Mouse (Mus musculus) heart, embryonic 11.5 days (tissue): Measurements from ENCODE around the gene Col28a1. TPM values are rescaled to one million over a fixed set of nuclear protein-coding genes. Genes with fewer than 3 reads are reported as not detected.

ENCODE experiments used
- ATAC-seq: fragments of 200-750 bp; cut with Nextera tagmentation; replicated peaks from 2 replicates; pipeline ENCODE4 v1.8.0; 2017; ENCODE audit warnings: moderate library complexity; ENCODE audit not compliant: insufficient number of reproducible peaks, low FRiP score, low TSS enrichment
- H3K27ac ChIP-seq: fragments of 300-500 bp; sonication (generic); 2 replicates; pipeline ENCODE4 v1.5.1; 2014; ENCODE audit warnings: mild to moderate bottlenecking, low read depth, low read length
- H3K27me3 ChIP-seq: fragments of 300-500 bp; sonication (generic); 2 replicates; pipeline ENCODE4 v1.6.1; 2014; ENCODE audit warnings: mild to moderate bottlenecking, low read length, mixed read lengths; ENCODE audit not compliant: control insufficient read depth, insufficient read depth
- H3K36me3 ChIP-seq: fragments of 300-500 bp; sonication (generic); 2 replicates; pipeline ENCODE4 v1.6.1; 2014; ENCODE audit warnings: mild to moderate bottlenecking, low read length, moderate library complexity, mixed read lengths; ENCODE audit not compliant: control insufficient read depth, insufficient read depth
- H3K4me1 ChIP-seq: fragments of 300-500 bp; sonication (generic); 2 replicates; pipeline ENCODE4 v1.6.1; 2014; ENCODE audit warnings: low read length; ENCODE audit not compliant: control insufficient read depth, insufficient read depth
- H3K4me2 ChIP-seq: fragments of 300-500 bp; sonication (generic); 2 replicates; pipeline ENCODE4 v1.6.1; 2014; ENCODE audit warnings: mild to moderate bottlenecking, moderate library complexity
- H3K4me3 ChIP-seq: fragments of 300-500 bp; sonication (generic); 2 replicates; pipeline ENCODE4 v1.5.1; 2014; ENCODE audit warnings: low read depth, low read length
- H3K9ac ChIP-seq: fragments of 300-500 bp; sonication (generic); 2 replicates; pipeline ENCODE4 v1.6.1; 2014; ENCODE audit warnings: mild to moderate bottlenecking, low read depth, low read length, moderate library complexity
- H3K9me3 ChIP-seq: fragments of 300-500 bp; sonication (generic); replicated peaks from 2 replicates; pipeline ENCODE4 v1.6.1; 2016; ENCODE audit warnings: low read length; ENCODE audit not compliant: control insufficient read depth
- WGBS: fragments of 180-500 bp; shearing (Covaris S2); extraction: QIAGEN DNeasy Blood & Tissue Kit; methylation state at CpG from one replicate; pipeline ENCODE4 v1.1.7; 2014; ENCODE audit not compliant: insufficient replicate concordance; 5-methylcytosine and 5-hydroxymethylcytosine counted together
- polyA plus RNA-seq: library from polyadenylated mRNA; unstranded; fragments of >200 nt; fragmentation: Nextera tagmentation; extraction: Ambion mirVana; gene quantifications from 2 replicates; pipeline ENCODE4 v1.2.1, GENCODE M21; 2014

Col28a1 gene
- polyA plus RNA-seq, 1 experiment from 2014 or later, result not detected

GRCm38 (mm10) chr6:8178397-8178941, 13.9 kb downstream of the Col28a1 start:
- Histone ChIP-seq H3K27ac (no peak overlapping the region), H3K4me3 (no peak overlapping the region), H3K4me1 (no peaks in the 10 kb centered on the region), H3K27me3 (no peaks in the 10 kb centered on the region), H3K4me2 (0 out of 2 replicates have a peak overlapping the region, but pooled peaks have one; percentile 22), H3K36me3 (no peaks in the 10 kb centered on the region), H3K9me3 (no peaks in the 10 kb centered on the region), H3K9ac (no peak overlapping the region)
- ATAC-seq, result no peak
- 39% methylated on average over 10 of the region's 10 CpGs for WGBS

- no peak overlapping the region for H3K4me3 ChIP-seq
- H3K9ac ChIP-seq, result no peak overlapping the region
- no peaks in the 10 kb centered on the region for H3K36me3 ChIP-seq
- ATAC-seq, result no peak
- no peaks in the 10 kb centered on the region for H3K4me1 ChIP-seq
- H3K27me3 ChIP-seq, result no peaks in the 10 kb centered on the region
- no peak overlapping the region for H3K27ac ChIP-seq
- no peaks in the 10 kb centered on the region for H3K9me3 ChIP-seq
- 89% methylated on average over 2 of the region's 2 CpGs for WGBS
- H3K4me2 ChIP-seq, result no peak overlapping the region
Observed at GRCm38 (mm10) chr6:8176116-8176515, 16.3 kb downstream of the Col28a1 start.

DNA sequence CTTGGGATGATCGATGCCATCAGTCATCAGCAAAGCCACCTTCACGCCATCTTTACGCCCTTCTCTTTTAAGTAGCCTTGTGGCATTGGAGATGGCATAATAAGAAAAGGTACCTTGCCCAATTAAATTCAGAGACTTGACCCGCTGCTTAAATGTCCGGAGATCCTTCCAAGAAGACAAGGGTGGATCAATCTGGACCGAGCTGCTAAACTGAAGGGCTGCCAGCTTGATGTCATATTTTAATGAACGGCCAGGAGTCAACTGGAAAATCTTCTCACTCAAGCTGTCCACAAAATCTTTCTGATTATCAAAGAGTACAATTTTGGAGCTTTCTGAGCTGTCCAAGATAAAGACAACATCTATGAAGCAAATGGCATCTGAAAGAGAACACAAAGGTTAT, 17.1 kb downstream of the Col28a1 start:
- no peaks in the 10 kb centered on the region for H3K4me1 ChIP-seq
- no peaks in the 10 kb centered on the region for H3K27me3 ChIP-seq
- H3K9me3 ChIP-seq, result no peaks in the 10 kb centered on the region
- H3K4me3 ChIP-seq, result no peak overlapping the region
- H3K36me3 ChIP-seq, result no peaks in the 10 kb centered on the region
- no peak for ATAC-seq
- no peak overlapping the region for H3K4me2 ChIP-seq
- WGBS, result 89% methylated on average over 7 of the region's 7 CpGs
- no peak overlapping the region for H3K9ac ChIP-seq
- no peak overlapping the region for H3K27ac ChIP-seq

DNA sequence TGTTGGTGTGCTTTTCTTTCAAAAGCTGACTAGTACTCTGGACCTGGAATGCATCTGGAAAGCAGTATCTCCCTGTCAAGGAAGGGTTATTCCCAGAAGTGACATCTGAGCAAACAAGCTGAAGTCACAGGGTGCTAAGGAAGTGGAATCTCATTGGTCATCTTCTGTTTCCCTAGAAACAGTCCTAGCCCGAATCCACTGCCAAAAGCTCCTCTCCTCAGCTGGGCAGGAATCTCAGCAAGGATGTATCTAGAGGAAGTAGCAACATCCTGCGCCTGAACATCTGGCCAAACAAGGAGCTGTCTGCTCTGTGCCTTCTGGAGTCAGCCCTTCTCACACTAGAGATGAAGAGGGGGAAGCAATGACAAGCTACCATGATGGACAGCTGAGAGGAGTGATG, 18.4 kb downstream of the Col28a1 start:
- Histone ChIP-seq H3K36me3 (no peaks in the 10 kb centered on the region), H3K9me3 (no peaks in the 10 kb centered on the region), H3K27ac (no peak overlapping the region), H3K9ac (no peak overlapping the region), H3K4me1 (no peaks in the 10 kb centered on the region), H3K4me2 (no peak overlapping the region), H3K27me3 (no peaks in the 10 kb centered on the region), H3K4me3 (no peak overlapping the region)
- 28% methylated on average over 2 of the region's 2 CpGs for WGBS
- no peak for ATAC-seq

- H3K4me3 ChIP-seq, result no peak overlapping the region
- H3K9me3 ChIP-seq, result no peaks in the 10 kb centered on the region
- H3K4me1 ChIP-seq, result no peaks in the 10 kb centered on the region
- no peak overlapping the region for H3K27ac ChIP-seq
- no peak overlapping the region for H3K4me2 ChIP-seq
- no peaks in the 10 kb centered on the region for H3K36me3 ChIP-seq
- no peaks in the 10 kb centered on the region for H3K27me3 ChIP-seq
- no peak for ATAC-seq
- no peak overlapping the region for H3K9ac ChIP-seq
- 60% methylated on average over 1 of the region's 1 CpGs for WGBS
Observed at GRCm38 (mm10) chr6:8172101-8172500, 20.3 kb downstream of the Col28a1 start.

DNA sequence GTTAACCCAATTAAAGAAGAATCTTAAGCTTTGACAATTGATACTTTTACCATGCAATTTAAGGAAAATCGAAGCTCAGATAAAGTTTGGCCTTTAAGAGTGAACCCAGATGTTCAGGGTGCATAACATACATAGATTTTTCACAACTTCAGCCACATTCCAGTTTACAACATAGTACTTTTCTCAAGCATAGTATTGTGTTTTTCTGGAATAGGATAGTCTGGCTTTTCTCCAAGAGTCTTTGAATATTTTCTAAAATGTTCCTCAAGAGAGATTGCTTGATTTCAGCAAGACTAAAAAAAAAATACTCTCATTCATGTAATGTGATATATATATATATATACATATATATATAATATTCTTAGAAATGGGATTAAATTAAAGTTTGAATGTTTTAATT, 27.7 kb downstream of the Col28a1 start:
- H3K27me3 ChIP-seq, result no peaks in the 10 kb centered on the region
- no peak for ATAC-seq
- no peak overlapping the region for H3K4me2 ChIP-seq
- no peak overlapping the region for H3K4me3 ChIP-seq
- no peaks in the 10 kb centered on the region for H3K36me3 ChIP-seq
- no peaks in the 10 kb centered on the region for H3K9me3 ChIP-seq
- H3K4me1 ChIP-seq, result no peaks in the 10 kb centered on the region
- H3K9ac ChIP-seq, result no peak overlapping the region
- 63% methylated on average over 1 of the region's 1 CpGs for WGBS
- no peak overlapping the region for H3K27ac ChIP-seq

DNA sequence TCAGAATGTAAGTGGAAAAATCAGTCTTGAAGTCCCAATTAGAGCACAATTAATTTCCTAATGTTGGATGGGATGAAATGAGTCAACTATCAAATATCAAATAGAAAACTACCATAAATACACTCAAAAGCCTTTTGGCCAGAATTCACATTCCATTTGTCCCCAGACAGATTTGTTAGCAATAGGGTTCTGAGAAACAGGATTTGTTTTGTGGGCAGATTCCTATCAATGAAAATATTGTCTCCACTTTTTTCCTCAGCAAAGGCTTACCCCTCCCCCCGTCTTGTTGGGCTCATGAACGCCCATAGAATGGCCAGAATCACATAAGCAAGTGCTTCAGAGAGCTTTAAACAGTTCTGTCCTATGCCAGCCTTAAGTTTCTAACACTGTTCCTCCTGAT, 32.4 kb downstream of the Col28a1 start:
- H3K36me3 ChIP-seq, result no peaks in the 10 kb centered on the region
- H3K27me3 ChIP-seq, result no peaks in the 10 kb centered on the region
- H3K9ac ChIP-seq, result no peak overlapping the region
- ATAC-seq, result no peak
- 49% methylated on average over 2 of the region's 2 CpGs for whole genome bisulfite sequencing
- no peak overlapping the region for H3K27ac ChIP-seq
- no peaks in the 10 kb centered on the region for H3K4me1 ChIP-seq
- no peak overlapping the region for H3K4me3 ChIP-seq
- no peak overlapping the region for H3K4me2 ChIP-seq
- no peaks in the 10 kb centered on the region for H3K9me3 ChIP-seq

- Histone ChIP-seq H3K27me3 (no peaks in the 10 kb centered on the region), H3K9me3 (no peaks in the 10 kb centered on the region), H3K27ac (no peak overlapping the region), H3K36me3 (no peaks in the 10 kb centered on the region), H3K4me1 (no peaks in the 10 kb centered on the region), H3K4me2 (no peak overlapping the region), H3K9ac (no peak overlapping the region), H3K4me3 (no peak overlapping the region)
- no peak for ATAC-seq
Observed at GRCm38 (mm10) chr6:8157121-8157520, 35.3 kb downstream of the Col28a1 start.

- Histone ChIP-seq H3K4me3 (no peak overlapping the region), H3K27me3 (no peaks in the 10 kb centered on the region), H3K36me3 (no peaks in the 10 kb centered on the region), H3K27ac (no peak overlapping the region), H3K4me1 (no peaks in the 10 kb centered on the region), H3K9me3 (no peaks in the 10 kb centered on the region), H3K9ac (no peak overlapping the region), H3K4me2 (no peak overlapping the region)
- ATAC-seq, result no peak
- 53% methylated on average over 10 of the region's 10 CpGs for WGBS
Observed at GRCm38 (mm10) chr6:8152551-8153361, 39.7 kb downstream of the Col28a1 start.
